Mouse (Mus musculus): Measurements from ENCODE around the gene Adnp.

GRCm38 (mm10) chr2:168207883-168208282 lies 971 bp upstream of the Adnp start:
- no peak for TF ChIP-seq CTCF (IDR thresholded peaks at IDR 0.05; ENCODE audit: borderline replicate concordance, insufficient read depth, low read depth, low read length)
- TF ChIP-seq POLR2A (IDR thresholded peaks at IDR 0.05; ENCODE audit: borderline replicate concordance, insufficient read depth, low read length): no peak

All from cerebellum, adult 2 months (tissue).